Mouse (Mus musculus): ENCODE results near the gene Pex7. TPM values are rescaled to one million over a fixed set of nuclear protein-coding genes. Genes with fewer than 3 reads are reported as not detected.
"Not testable (repeated sequence)": the region's sequence is repeated elsewhere in the genome, so short reads cannot be mapped to it uniquely, and the experiment has no call there.

Pex7 gene
- polyA plus RNA-seq, 1 experiment from 2014 or later: 33.7 TPM

- Histone ChIP-seq H3K27ac (no peak overlapping the region), H3K4me3 (no peak overlapping the region; the same call in 1 of the 2 replicates), H3K4me2 (peak overlapping the region; percentile 99), H3K4me1 (peaks cover 13% of the 10 kb centered on the region; the same call in 1 of the 2 replicates), H3K9ac (no peak overlapping the region), H3K9me3 (no peaks in the 10 kb centered on the region), H3K36me3 (no peaks in the 10 kb centered on the region), H3K27me3 (peaks cover 7% of the 10 kb centered on the region; the same call in 1 of the 2 replicates)
- 36% methylated on average over 3 of the region's 3 CpGs for WGBS
- no peak for ATAC-seq (ENCODE audit: borderline replicate concordance, extremely low read depth, low FRiP score, low TSS enrichment)
Observed at GRCm38 (mm10) chr10:19932986-19933385, 25.5 kb upstream of the Pex7 start.

- ATAC-seq (ENCODE audit: borderline replicate concordance, extremely low read depth, low FRiP score, low TSS enrichment): no peak
- H3K9me3 ChIP-seq: no peaks in the 10 kb centered on the region
- no peak overlapping the region for H3K9ac ChIP-seq
- 63% methylated on average over 1 of the region's 1 CpGs for WGBS
- H3K27ac ChIP-seq: no peak overlapping the region
- H3K4me1 ChIP-seq: no peaks in the 10 kb centered on the region
- no peaks in the 10 kb centered on the region for H3K36me3 ChIP-seq
- H3K4me2 ChIP-seq: no peak overlapping the region
- H3K27me3 ChIP-seq: peaks cover 7% of the 10 kb centered on the region; the same call in 1 of the 2 replicates
- H3K4me3 ChIP-seq: no peak overlapping the region
Observed at GRCm38 (mm10) chr10:19928205-19928604, 20.7 kb upstream of the Pex7 start.

- H3K27me3 ChIP-seq; H3K9me3 ChIP-seq; H3K27ac ChIP-seq; H3K36me3 ChIP-seq; H3K4me1 ChIP-seq; H3K9ac ChIP-seq; H3K4me3 ChIP-seq; ATAC-seq (ENCODE audit: borderline replicate concordance, extremely low read depth, low FRiP score, low TSS enrichment); H3K4me2 ChIP-seq: not testable (repeated sequence)
- WGBS: 56% methylated on average over 4 of the region's 4 CpGs
Observed at GRCm38 (mm10) chr10:19926391-19926897, 19.0 kb upstream of the Pex7 start.

GRCm38 (mm10) chr10:19924256-19924655 lies 16.8 kb upstream of the Pex7 start:
- no peaks in the 10 kb centered on the region for H3K4me1 ChIP-seq
- H3K9me3 ChIP-seq: no peaks in the 10 kb centered on the region
- no peaks in the 10 kb centered on the region for H3K36me3 ChIP-seq
- no peak overlapping the region for H3K4me2 ChIP-seq
- no peak overlapping the region for H3K4me3 ChIP-seq
- no peaks in the 10 kb centered on the region for H3K27me3 ChIP-seq
- H3K9ac ChIP-seq: no peak overlapping the region
- no peak overlapping the region for H3K27ac ChIP-seq
- WGBS: 75% methylated on average over 2 of the region's 2 CpGs
- no peak for ATAC-seq (ENCODE audit: borderline replicate concordance, extremely low read depth, low FRiP score, low TSS enrichment)

- 37% methylated on average over 4 of the region's 4 CpGs for WGBS
- no peaks in the 10 kb centered on the region for H3K9me3 ChIP-seq
Observed at GRCm38 (mm10) chr10:19922410-19922809, 14.9 kb upstream of the Pex7 start.

GRCm38 (mm10) chr10:19915301-19915700 lies 7.8 kb upstream of the Pex7 start:
- ATAC-seq (ENCODE audit: borderline replicate concordance, extremely low read depth, low FRiP score, low TSS enrichment): no peak; the same call in 1 of the 2 replicates
- WGBS: 42% methylated on average over 1 of the region's 1 CpGs
- Histone ChIP-seq H3K27me3 (no peaks in the 10 kb centered on the region), H3K4me3 (no peak overlapping the region), H3K4me1 (no peaks in the 10 kb centered on the region), H3K9ac (no peak overlapping the region), H3K9me3 (no peaks in the 10 kb centered on the region), H3K27ac (no peak overlapping the region), H3K36me3 (no peaks in the 10 kb centered on the region), H3K4me2 (no peak overlapping the region)

More at GRCm38 (mm10) chr10:19922410-19922809, 14.9 kb upstream of the Pex7 start:
- no peaks in the 10 kb centered on the region for H3K4me1 ChIP-seq
- H3K9ac ChIP-seq: no peak overlapping the region
- no peak overlapping the region for H3K27ac ChIP-seq
- no peak for ATAC-seq (ENCODE audit: borderline replicate concordance, extremely low read depth, low FRiP score, low TSS enrichment)
- no peak overlapping the region for H3K4me2 ChIP-seq
- H3K4me3 ChIP-seq: no peak overlapping the region
- no peaks in the 10 kb centered on the region for H3K27me3 ChIP-seq
- no peaks in the 10 kb centered on the region for H3K36me3 ChIP-seq

- H3K9ac ChIP-seq: no peak overlapping the region
- H3K36me3 ChIP-seq: no peaks in the 10 kb centered on the region
- no peak overlapping the region for H3K4me3 ChIP-seq
- no peaks in the 10 kb centered on the region for H3K9me3 ChIP-seq
- H3K4me1 ChIP-seq: no peaks in the 10 kb centered on the region
- 85% methylated on average over 4 of the region's 4 CpGs for WGBS
- H3K27me3 ChIP-seq: no peaks in the 10 kb centered on the region
- no peak overlapping the region for H3K4me2 ChIP-seq
- H3K27ac ChIP-seq: no peak overlapping the region
- ATAC-seq (ENCODE audit: borderline replicate concordance, extremely low read depth, low FRiP score, low TSS enrichment): no peak
Observed at GRCm38 (mm10) chr10:19913806-19914205, 6.3 kb upstream of the Pex7 start.

- Histone ChIP-seq H3K9me3 (no peaks in the 10 kb centered on the region), H3K27me3 (no peaks in the 10 kb centered on the region), H3K27ac (no peak overlapping the region), H3K36me3 (no peaks in the 10 kb centered on the region), H3K4me2 (no peak overlapping the region), H3K9ac (no peak overlapping the region), H3K4me1 (no peaks in the 10 kb centered on the region), H3K4me3 (no peak overlapping the region)
- 7% methylated on average over 1 of the region's 1 CpGs for WGBS
- ATAC-seq (ENCODE audit: borderline replicate concordance, extremely low read depth, low FRiP score, low TSS enrichment): no peak
Observed at GRCm38 (mm10) chr10:19911583-19911982, 4.1 kb upstream of the Pex7 start.

GRCm38 (mm10) chr10:19910516-19910915 lies 3.0 kb upstream of the Pex7 start:
- no peak overlapping the region for H3K4me2 ChIP-seq
- WGBS: 81% methylated on average over 2 of the region's 2 CpGs
- ATAC-seq (ENCODE audit: borderline replicate concordance, extremely low read depth, low FRiP score, low TSS enrichment): no peak
- H3K9ac ChIP-seq: no peak overlapping the region
- no peak overlapping the region for H3K4me3 ChIP-seq
- H3K4me1 ChIP-seq: no peaks in the 10 kb centered on the region
- no peaks in the 10 kb centered on the region for H3K27me3 ChIP-seq
- H3K27ac ChIP-seq: no peak overlapping the region
- no peaks in the 10 kb centered on the region for H3K36me3 ChIP-seq
- H3K9me3 ChIP-seq: no peaks in the 10 kb centered on the region

GRCm38 (mm10) chr10:19908076-19908475 lies 587 bp upstream of the Pex7 start:
- Histone ChIP-seq H3K9ac (no peak overlapping the region), H3K27ac (no peak overlapping the region), H3K4me1 (no peaks in the 10 kb centered on the region), H3K4me3 (peak overlapping the region; percentile 85; the same call in 1 of the 2 replicates), H3K4me2 (peak overlapping the region; percentile 33; the same call in 1 of the 2 replicates), H3K27me3 (no peaks in the 10 kb centered on the region), H3K9me3 (no peaks in the 10 kb centered on the region), H3K36me3 (no peaks in the 10 kb centered on the region)
- 60% methylated on average over 2 of the region's 2 CpGs for WGBS
- ATAC-seq (ENCODE audit: borderline replicate concordance, extremely low read depth, low FRiP score, low TSS enrichment): no peak

- Histone ChIP-seq H3K36me3 (peaks cover 6% of the 10 kb centered on the region; the same call in 1 of the 2 replicates), H3K27me3 (no peaks in the 10 kb centered on the region), H3K4me3 (no peak overlapping the region), H3K27ac (no peak overlapping the region), H3K4me1 (no peaks in the 10 kb centered on the region), H3K9ac (no peak overlapping the region), H3K4me2 (no peak overlapping the region), H3K9me3 (no peaks in the 10 kb centered on the region)
- 78% methylated on average over 13 of the region's 13 CpGs for WGBS
- no peak for ATAC-seq (ENCODE audit: borderline replicate concordance, extremely low read depth, low FRiP score, low TSS enrichment)
Observed at GRCm38 (mm10) chr10:19904077-19904820, 3.2 kb downstream of the Pex7 start.

- no peaks in the 10 kb centered on the region for H3K9me3 ChIP-seq
- WGBS: 79% methylated on average over 7 of the region's 7 CpGs
- no peak overlapping the region for H3K4me3 ChIP-seq
- peaks cover 6% of the 10 kb centered on the region; the same call in 1 of the 2 replicates for H3K36me3 ChIP-seq
- no peak overlapping the region for H3K9ac ChIP-seq
- no peak for ATAC-seq (ENCODE audit: borderline replicate concordance, extremely low read depth, low FRiP score, low TSS enrichment)
- no peak overlapping the region for H3K27ac ChIP-seq
- H3K4me1 ChIP-seq: no peaks in the 10 kb centered on the region
- no peak overlapping the region for H3K4me2 ChIP-seq
- no peaks in the 10 kb centered on the region for H3K27me3 ChIP-seq
Observed at GRCm38 (mm10) chr10:19901992-19902391, 5.5 kb downstream of the Pex7 start.

All from lung, embryonic 15.5 days (tissue).